In genomic region chr4:122999263-122999691, GRCm38 (mm10) we compare ENCODE assay signal across 9 mouse cellular contexts. TPM values are rescaled to one million over a fixed set of nuclear protein-coding genes. Genes with fewer than 3 reads are reported as not detected.
DNase-seq lines count a peak whose midpoint lies in the region; ATAC-seq lines count a peak whose summit lies in the region.
"Had no signal": no experiment of that assay in that cellular context is flagged by ENCODE, and none has a peak within 500 bp of the region (broad histone marks: within the 10 kb centered on the region; RNA-seq: fewer than 3 reads in every experiment).

No protein-coding gene starts in this region.

- peak overlapping the region; percentile 80 for H3K4me3 ChIP-seq in hindbrain, embryonic 12.5 days
- peak overlapping the region; percentile 81 for H3K4me3 ChIP-seq in midbrain, embryonic 13.5 days (replicated peaks)

- H3K4me1 ChIP-seq in hindbrain, embryonic 12.5 days, result peaks cover 52% of the 10 kb centered on the region
- H3K4me1 ChIP-seq in midbrain, embryonic 13.5 days (replicated peaks), result peaks cover 59% of the 10 kb centered on the region

- H3K9ac ChIP-seq in hindbrain, embryonic 12.5 days, result peak overlapping the region; percentile 52
- peak overlapping the region; percentile 63 for H3K9ac ChIP-seq in midbrain, embryonic 13.5 days (replicated peaks)

- ATAC-seq in hindbrain, embryonic 12.5 days (ENCODE audit: low FRiP score), result peak; percentile 45
- peak; percentile 27 for ATAC-seq in midbrain, embryonic 13.5 days

- peak; percentile 51 for DNase-seq in ZHBTc4 (ENCODE audit: low read depth, low spot score)
- DNase-seq in embryo, embryonic 11 days, result peak; percentile 79
- DNase-seq in urinary bladder, adult 18-20 months (ENCODE audit: low spot score in 2 of 2), result no peak
- no peak for DNase-seq in cerebellum, adult 8-10 months
- DNase-seq in right cerebral cortex, adult 18-20 months, result no peak
- DNase-seq: thymus, postnatal 36 days had no signal

- 1% methylated on average over 4 of the region's 4 CpGs for WGBS in hindbrain, embryonic 12.5 days
- 4% methylated on average over 4 of the region's 4 CpGs for WGBS in midbrain, embryonic 13.5 days

- H3K9me3 ChIP-seq in hindbrain, embryonic 12.5 days (replicated peaks), result no peaks in the 10 kb centered on the region
- H3K9me3 ChIP-seq in midbrain, embryonic 13.5 days, result no peaks in the 10 kb centered on the region

- peak overlapping the region; percentile 93 for H3K27ac ChIP-seq in hindbrain, embryonic 12.5 days
- peak overlapping the region; percentile 96 for H3K27ac ChIP-seq in midbrain, embryonic 13.5 days
- H3K27ac ChIP-seq: macrophage had no signal

- peaks cover 23% of the 10 kb centered on the region for H3K36me3 ChIP-seq in hindbrain, embryonic 12.5 days
- H3K36me3 ChIP-seq in midbrain, embryonic 13.5 days, result peaks cover 40% of the 10 kb centered on the region

- peak overlapping the region; percentile 82 for H3K4me2 ChIP-seq in hindbrain, embryonic 12.5 days (replicated peaks)
- H3K4me2 ChIP-seq in midbrain, embryonic 13.5 days (replicated peaks), result peak overlapping the region; percentile 84

- H3K27me3 ChIP-seq in hindbrain, embryonic 12.5 days, result no peaks in the 10 kb centered on the region
- no peaks in the 10 kb centered on the region for H3K27me3 ChIP-seq in midbrain, embryonic 13.5 days

RNA-seq across cellular contexts. Expression of gene Mycl, which starts 3.8 kb away (rescaled TPM):
- polyA plus RNA-seq in hindbrain, embryonic 12.5 days (2016; fragmentation: Nextera tagmentation; extraction: Ambion mirVana), result 103 and 105 TPM in 2 replicates
- polyA plus RNA-seq in midbrain, embryonic 13.5 days (2015; fragmentation: Nextera tagmentation; extraction: Ambion mirVana), result 95.2 and 101 TPM in 2 replicates

RNA-seq across cellular contexts. Expression of gene Trit1, which starts 17.1 kb away (rescaled TPM):
- polyA plus RNA-seq in hindbrain, embryonic 12.5 days (2016; fragmentation: Nextera tagmentation; extraction: Ambion mirVana), result 23.3 and 26.7 TPM in 2 replicates
- 27.6 and 30.9 TPM in 2 replicates for polyA plus RNA-seq in midbrain, embryonic 13.5 days (2015; fragmentation: Nextera tagmentation; extraction: Ambion mirVana)

RNA-seq across cellular contexts. Expression of gene Mfsd2a, which starts 38.3 kb away (rescaled TPM):
- polyA plus RNA-seq in hindbrain, embryonic 12.5 days (2016; fragmentation: Nextera tagmentation; extraction: Ambion mirVana), result 28.5 and 28.7 TPM in 2 replicates
- polyA plus RNA-seq in midbrain, embryonic 13.5 days (2015; fragmentation: Nextera tagmentation; extraction: Ambion mirVana), result 31.7 and 32.5 TPM in 2 replicates
- polyA plus RNA-seq: macrophage had no signal

Comparison
In these comparisons a context has a peak if more than half of its experiments do, and no peak if none do; other contexts are left out.
1. DNase-seq: peak in ZHBTc4 (single experiment) and embryo, embryonic 11 days (single experiment); none in urinary bladder, adult 18-20 months (0 of 2), cerebellum, adult 8-10 months (single experiment) and right cerebral cortex, adult 18-20 months (single experiment).